Mouse (Mus musculus) activated CD4-positive, CD25-positive, alpha-beta regulatory T cell, adult 4 months (primary cell): Measurements from ENCODE around the gene Sox15. TPM values are rescaled to one million over a fixed set of nuclear protein-coding genes. Genes with fewer than 3 reads are reported as not detected.
A peak's percentile ranks its signal among the peaks of the same experiment; 100 is the strongest.

Experiments
- ATAC-seq: one replicate; pipeline ENCODE4 v1.8.0; 2017
- polyA plus RNA-seq, 2 experiments: library from polyadenylated mRNA; unstranded; fragments of 100-300 nt; shearing (Covaris generic); gene quantifications; one replicate each; pipeline ENCODE4 v1.2.1; 2017

Sox15 gene
- polyA plus RNA-seq, 2 experiments from 2014 or later, result not detected

- no peak for ATAC-seq
Measured at GRCm38 (mm10) chr11:69645860-69646259, 9.3 kb upstream of the Sox15 start.

GRCm38 (mm10) chr11:69653399-69653798 is 1.7 kb upstream of the Sox15 start:
- ATAC-seq, result no peak

GRCm38 (mm10) chr11:69654760-69655159 is 354 bp upstream of the Sox15 start:
- ATAC-seq, result no peak

- ATAC-seq, result no peak
Measured at GRCm38 (mm10) chr11:69656065-69656455, 946 bp downstream of the Sox15 start.

- no peak for ATAC-seq
Measured at GRCm38 (mm10) chr11:69656617-69657461, 1.7 kb downstream of the Sox15 start.

- ATAC-seq, result no peak
Measured at GRCm38 (mm10) chr11:69657462-69657881, 2.4 kb downstream of the Sox15 start.

- ATAC-seq, result no peak
Measured at GRCm38 (mm10) chr11:69661221-69661881, 6.2 kb downstream of the Sox15 start.

- peak; percentile 88 for ATAC-seq
Measured at GRCm38 (mm10) chr11:69662213-69662966, 7.3 kb downstream of the Sox15 start, which contains the start of gene Mpdu1. Mpdu1 (minus strand) TSS chr11:69662642.

GRCm38 (mm10) chr11:69662967-69663671 is 8.0 kb downstream of the Sox15 start:
- ATAC-seq, result no peak

GRCm38 (mm10) chr11:69663795-69664194 is 8.7 kb downstream of the Sox15 start:
- ATAC-seq, result no peak

- ATAC-seq, result no peak
Measured at GRCm38 (mm10) chr11:69664841-69665240, 9.7 kb downstream of the Sox15 start.

- ATAC-seq, result no peak
Measured at GRCm38 (mm10) chr11:69665457-69665960, 10.4 kb downstream of the Sox15 start.

GRCm38 (mm10) chr11:69665961-69666664 is 11.0 kb downstream of the Sox15 start, which contains the start of gene Cd68:
Cd68 (minus strand) TSS chr11:69666153.
- no peak for ATAC-seq

GRCm38 (mm10) chr11:69666665-69667005 is 11.5 kb downstream of the Sox15 start:
- ATAC-seq, result no peak

- ATAC-seq, result peak; percentile 59
Measured at GRCm38 (mm10) chr11:69670786-69671725, 15.9 kb downstream of the Sox15 start.

GRCm38 (mm10) chr11:69671726-69672124 is 16.6 kb downstream of the Sox15 start:
- ATAC-seq, result no peak

GRCm38 (mm10) chr11:69672211-69672706 is 17.1 kb downstream of the Sox15 start, which contains the start of gene Eif4a1:
Eif4a1 (minus strand) TSS chr11:69672423.
- ATAC-seq, result peak; percentile 80

GRCm38 (mm10) chr11:69679144-69679543 is 24.0 kb downstream of the Sox15 start:
- ATAC-seq, result no peak

GRCm38 (mm10) chr11:69680136-69680855 is 25.2 kb downstream of the Sox15 start:
- ATAC-seq, result no peak
